Mouse (Mus musculus) effector memory CD4-positive, alpha-beta T cell, adult 5 months (primary cell): Measurements from ENCODE around the gene Rnps1. TPM values are rescaled to one million over a fixed set of nuclear protein-coding genes. Genes with fewer than 3 reads are reported as not detected.

ENCODE experiments used
- polyA plus RNA-seq: library from polyadenylated mRNA; unstranded; fragments of 100-300 nt; shearing (Covaris generic); gene quantifications from one replicate; pipeline ENCODE4 v1.2.1, GENCODE M21; 2017

Gene Rnps1
- 199 TPM for polyA plus RNA-seq

DNA sequence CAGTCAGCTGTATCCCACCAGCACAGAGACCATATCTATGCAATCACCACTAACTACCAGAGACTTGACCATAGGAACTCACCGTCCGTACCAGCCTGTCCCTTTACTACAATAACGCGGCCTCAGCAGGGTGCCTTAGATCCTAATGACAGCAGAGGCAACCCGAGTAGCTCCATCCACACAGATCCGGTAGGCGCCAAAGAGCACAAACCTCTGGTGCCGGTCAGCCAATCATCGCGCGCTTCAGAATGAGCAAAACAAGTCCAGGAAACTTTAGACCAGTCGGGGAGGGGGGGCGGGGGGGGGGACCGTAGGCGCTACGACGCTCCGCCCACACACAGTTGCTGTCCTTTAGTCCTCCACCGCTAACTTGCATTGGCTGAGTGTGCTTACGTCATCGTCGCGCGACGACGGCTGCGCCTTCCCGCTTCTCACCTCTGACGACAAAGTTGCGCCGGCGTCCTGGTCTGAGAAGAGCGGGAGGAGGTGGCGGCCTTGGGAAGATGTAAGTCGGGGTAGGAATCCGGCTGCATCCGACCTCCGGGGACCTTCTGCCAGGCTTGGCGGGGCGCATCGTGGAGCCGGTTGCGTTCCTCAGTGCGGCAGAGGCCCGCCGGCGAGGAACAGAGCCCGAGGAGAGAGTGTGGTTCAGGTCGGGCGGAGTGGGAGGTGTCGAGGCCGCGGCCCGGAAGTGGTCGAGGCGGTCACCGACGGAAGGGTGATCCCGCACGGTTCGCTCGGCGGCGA, at the start of gene Rnps1:
Gene Rnps1, plus strand, starts transcription at position 336 of the 747 bp plus-strand sequence.

DNA sequence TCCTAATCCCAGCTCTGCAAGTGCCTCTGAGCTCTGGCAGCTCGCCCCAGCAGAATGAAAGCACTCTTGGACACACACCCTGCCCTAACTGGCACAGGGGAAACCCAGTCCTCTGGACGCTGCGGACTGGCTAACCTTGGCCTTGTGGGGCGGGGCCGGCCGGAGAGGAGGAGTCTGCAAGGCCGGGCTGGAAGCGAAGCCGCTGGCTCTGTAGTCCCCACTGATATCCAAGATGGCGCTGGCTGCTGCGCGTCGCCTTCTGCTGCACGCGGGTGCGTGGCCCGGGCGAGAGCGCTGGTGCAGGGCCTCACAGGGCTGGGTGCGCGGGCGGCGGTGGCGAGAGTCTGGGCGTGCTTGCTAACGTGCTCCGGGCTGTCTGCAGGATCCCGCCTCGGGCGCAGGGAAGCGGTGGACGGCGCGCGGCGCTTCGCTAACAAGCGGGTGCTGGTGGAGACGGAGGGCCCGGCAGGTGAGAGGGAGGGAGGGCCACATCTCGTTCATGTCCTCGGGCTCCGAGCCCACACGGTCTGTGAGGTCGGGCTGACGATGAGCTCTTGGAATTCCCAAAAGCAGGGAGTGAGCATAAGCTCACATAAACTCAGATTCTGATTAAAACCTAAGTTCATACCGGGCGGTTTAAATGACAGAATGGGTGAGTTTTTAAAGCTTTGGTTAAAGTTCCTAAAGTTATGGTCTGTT, 12.3 kb downstream of the Rnps1 start, which contains the start of gene Eci1:
Gene Eci1, plus strand, starts transcription at position 171 of the 699 bp plus-strand sequence.

DNA sequence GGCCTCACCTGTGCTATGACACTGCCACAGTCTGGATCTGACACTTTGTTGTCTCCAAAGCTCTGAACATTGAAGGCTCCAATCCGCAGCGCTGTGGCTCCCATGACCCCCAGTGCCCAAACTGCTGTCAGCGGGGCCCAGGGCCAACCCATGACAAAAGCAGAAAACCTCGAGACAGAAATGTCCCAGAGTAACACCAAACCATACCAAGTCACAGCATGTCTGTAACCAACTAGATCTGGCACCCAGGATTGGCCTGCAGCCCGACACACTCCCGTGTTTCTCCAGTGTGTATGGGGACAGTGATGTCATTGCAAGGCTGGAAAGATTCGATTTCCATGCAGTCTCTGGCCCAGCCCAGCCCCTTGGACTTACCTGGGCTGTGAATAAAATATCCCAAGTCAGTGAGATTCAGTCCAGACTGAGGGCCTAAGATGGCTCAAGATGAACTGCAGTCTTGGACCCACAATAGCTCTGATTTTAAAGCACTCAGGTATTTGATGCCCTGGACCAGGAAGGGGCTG, 28.3 kb downstream of the Rnps1 start, which contains the start of gene Dnase1l2:
Gene Dnase1l2, minus strand, starts transcription at position 474 of the 524 bp plus-strand sequence.

DNA sequence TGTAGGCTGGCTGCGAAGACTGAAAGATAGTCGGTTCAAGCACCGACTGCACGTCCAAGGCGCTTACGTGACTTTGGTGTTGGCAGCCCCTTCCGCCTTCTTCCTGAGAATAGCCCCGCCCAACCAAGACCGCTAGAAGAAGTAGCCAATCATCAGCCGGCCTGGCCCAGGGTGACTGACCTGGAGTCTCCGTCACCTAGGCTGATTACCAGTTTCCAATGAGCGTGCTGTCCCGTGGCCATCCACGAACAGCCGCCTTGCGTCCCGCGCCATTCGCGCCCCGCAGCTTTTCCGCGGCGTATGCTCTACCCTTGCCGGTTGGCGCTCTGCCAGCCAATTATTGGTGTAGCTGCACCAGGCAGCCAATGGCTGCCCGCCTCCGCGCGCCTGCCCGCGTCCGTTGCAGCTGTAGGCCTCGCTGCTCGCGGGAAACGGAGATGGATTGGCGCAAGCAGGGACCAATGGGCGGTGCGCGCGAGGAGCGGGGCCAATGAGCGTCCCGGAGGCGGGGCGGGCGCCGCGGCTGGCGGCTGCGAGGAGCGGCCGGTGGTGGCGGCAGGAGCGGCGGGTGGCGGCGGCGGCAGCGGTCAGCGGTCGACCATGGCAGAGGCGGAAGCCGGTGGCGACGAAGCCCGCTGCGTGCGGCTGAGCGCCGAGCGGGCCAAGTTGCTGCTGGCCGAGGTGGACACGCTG, 55.7 kb downstream of the Rnps1 start, which contains the start of the genes E4f1 and Pgp:
Gene E4f1, minus strand, starts transcription at position 404 of the 693 bp plus-strand sequence.
Gene Pgp, plus strand, starts transcription at position 483 of the 693 bp plus-strand sequence.

DNA sequence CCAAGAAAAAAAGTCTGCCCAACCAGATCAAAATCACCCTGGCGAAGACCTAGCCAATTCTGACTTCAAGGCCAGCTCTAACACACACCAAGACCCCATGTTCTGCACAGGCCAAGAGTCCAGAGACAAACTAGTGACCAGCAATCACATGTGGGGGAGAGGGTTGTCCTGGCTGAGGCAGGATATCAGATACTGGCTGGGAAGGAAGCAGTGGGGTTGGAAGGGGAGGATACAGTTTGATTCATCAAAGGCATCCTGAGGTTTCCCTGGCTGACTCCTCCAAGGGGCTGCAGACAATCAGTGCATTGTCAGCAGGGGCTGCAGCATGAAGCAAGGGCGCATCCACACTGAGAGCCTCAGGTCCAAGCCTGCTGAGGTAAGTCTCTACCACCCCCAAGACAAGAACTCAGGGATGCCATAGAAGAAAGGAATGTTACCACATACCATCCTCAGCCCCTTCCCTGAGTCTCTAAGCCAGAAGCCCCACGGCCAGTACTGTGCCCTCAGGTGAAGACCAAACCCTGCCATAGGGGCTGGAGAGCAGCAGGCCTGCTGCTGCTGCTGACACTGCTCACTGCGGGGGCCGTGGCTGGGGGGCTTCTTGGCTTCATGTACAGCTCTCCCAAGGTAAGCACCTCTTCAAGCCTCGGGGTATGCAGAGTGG, 59.4 kb downstream of the Rnps1 start, which contains the start of gene Bricd5:
Gene Bricd5, plus strand, starts transcription at position 273 of the 664 bp plus-strand sequence.

Other genes starting within 250 kb of the Rnps1 start
- 449 TPM for gene Atp6v0c, start 244.9 kb upstream of the Rnps1 start, polyA plus RNA-seq
- 1.1 TPM for gene Tbc1d24, start 209.0 kb upstream of the Rnps1 start, polyA plus RNA-seq
- not detected for gene Ntn3, start 205.0 kb upstream of the Rnps1 start, polyA plus RNA-seq
- 0.85 TPM for gene Tedc2, start 193.7 kb upstream of the Rnps1 start, polyA plus RNA-seq
- 1.8 TPM for gene Ccnf, start 163.1 kb upstream of the Rnps1 start, polyA plus RNA-seq
- 0.19 TPM for gene Abca17, start 63.5 kb upstream of the Rnps1 start, polyA plus RNA-seq
- gene Abca3, start 62.6 kb upstream of the Rnps1 start, polyA plus RNA-seq: 24.7 TPM
- gene Eci1, start 12.1 kb downstream of the Rnps1 start, polyA plus RNA-seq: 50.8 TPM
- 2.9 TPM for gene Dnase1l2, start 28.5 kb downstream of the Rnps1 start, polyA plus RNA-seq
- 99.5 TPM for gene E4f1, start 55.7 kb downstream of the Rnps1 start, polyA plus RNA-seq
- 15.6 TPM for gene Pgp, start 55.8 kb downstream of the Rnps1 start, polyA plus RNA-seq
- gene Bricd5, start 59.3 kb downstream of the Rnps1 start, polyA plus RNA-seq: not detected
- gene Mlst8, start 64.5 kb downstream of the Rnps1 start, polyA plus RNA-seq: 13.8 TPM
- 0.22 TPM for gene Caskin1, start 74.0 kb downstream of the Rnps1 start, polyA plus RNA-seq
- 67.3 TPM for gene Traf7, start 113.4 kb downstream of the Rnps1 start, polyA plus RNA-seq
- 2.9 TPM for gene Rab26, start 119.6 kb downstream of the Rnps1 start, polyA plus RNA-seq
- 51.9 TPM for gene Pkd1, start 135.3 kb downstream of the Rnps1 start, polyA plus RNA-seq
- 34.7 TPM for gene Tsc2, start 218.1 kb downstream of the Rnps1 start, polyA plus RNA-seq
- gene Nthl1, start 218.1 kb downstream of the Rnps1 start, polyA plus RNA-seq: 2.6 TPM
- 0.34 TPM for gene Slc9a3r2, start 235.8 kb downstream of the Rnps1 start, polyA plus RNA-seq
- not detected for gene Npw, start 243.9 kb downstream of the Rnps1 start, polyA plus RNA-seq